In the genomic region with DNA sequence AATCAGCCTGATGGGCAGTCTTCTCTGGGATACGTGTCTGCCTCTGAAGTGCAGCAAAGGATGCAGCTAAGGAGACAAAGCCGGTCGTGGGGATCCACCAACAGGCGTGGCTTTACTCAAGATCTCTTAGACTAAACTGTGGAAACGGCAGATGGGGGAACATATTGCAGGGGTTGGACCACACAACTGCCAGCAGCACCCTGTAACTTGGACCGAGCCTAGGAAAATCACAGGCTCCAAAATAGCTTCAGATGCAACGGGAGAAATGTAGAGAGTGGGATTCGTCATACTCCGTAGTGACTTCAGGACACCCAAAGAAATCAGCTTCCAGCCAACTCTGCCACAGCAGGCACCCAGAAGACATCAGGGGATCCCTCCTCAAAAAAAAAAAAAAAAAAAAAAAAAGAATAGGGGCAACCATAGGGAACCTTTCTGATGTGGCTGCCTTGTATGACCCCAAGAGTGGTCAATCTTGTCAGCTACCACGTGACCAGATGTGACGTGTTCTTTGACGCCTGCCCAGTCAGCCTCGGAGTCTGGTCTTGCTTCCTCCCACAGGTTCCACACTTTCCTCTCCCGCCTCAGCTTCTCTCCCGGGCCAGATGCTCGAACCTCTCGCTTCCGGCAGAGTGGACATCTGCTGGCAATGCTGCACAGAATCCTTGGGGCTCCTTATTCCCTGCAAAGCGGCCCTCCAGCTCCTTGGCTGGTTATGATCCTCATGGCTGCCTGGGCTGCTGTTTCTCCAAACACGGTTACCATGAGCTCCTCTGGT, we compare ENCODE assay signal across 16 mouse cellular contexts. TPM values are rescaled to one million over a fixed set of nuclear protein-coding genes. Genes with fewer than 3 reads are reported as not detected.
DNase-seq lines count a peak whose midpoint lies in the region; ATAC-seq lines count a peak whose summit lies in the region.
"Had no signal": no experiment of that assay in that cellular context is flagged by ENCODE, and none has a peak within 500 bp of the region (broad histone marks: within the 10 kb centered on the region; RNA-seq: fewer than 3 reads in every experiment).

No protein-coding gene starts in this region.

- no peak overlapping the region for H3K4me3 ChIP-seq in kidney, embryonic 15.5 days (replicated peaks)
- H3K4me3 ChIP-seq: hindbrain, embryonic 12.5 days; intestine, embryonic 15.5 days; liver, embryonic 13.5 days; neural tube, embryonic 13.5 days had no signal

- no peak for ATAC-seq in kidney, embryonic 15.5 days (replicated peaks; ENCODE audit: low FRiP score)
- ATAC-seq: intestine, embryonic 15.5 days; lung, postnatal 0 days had no signal

- peak; percentile 54 for DNase-seq in layer of hippocampus, adult 11-12 months (ENCODE audit: low spot score)
- DNase-seq in layer of hippocampus, adult 9-10 months (ENCODE audit: low spot score), result no peak
- DNase-seq in frontal cortex, postnatal 25 days (ENCODE audit: low spot score in 2 of 2), result peak; percentile 35 to 51
- peak; percentile 40 to 86 for DNase-seq in left cerebral cortex, adult 9 months (ENCODE audit: low spot score in 2 of 2)
- DNase-seq in right cerebral cortex, postnatal 36 days (ENCODE audit: low spot score in 2 of 2), result peak; percentile 68 to 83
- DNase-seq in Muller cell, postnatal 12 days (ENCODE audit: inconsistent ontology term), result no peak
- DNase-seq: adrenal gland, adult 8-10 months; heart, adult 18-20 months; kidney, postnatal 10 days; liver, embryonic 13.5 days; thymus, postnatal 4 days had no signal

- 0 out of 2 replicates have a peak, but pooled peaks cover 3% of the 10 kb centered on the region for H3K27me3 ChIP-seq in kidney, embryonic 15.5 days
- H3K27me3 ChIP-seq: hindbrain, embryonic 12.5 days; intestine, embryonic 15.5 days; liver, embryonic 13.5 days; neural tube, embryonic 13.5 days had no signal

- H3K27ac ChIP-seq in kidney, embryonic 15.5 days, result no peak overlapping the region
- H3K27ac ChIP-seq: hindbrain, embryonic 12.5 days; intestine, embryonic 15.5 days; liver, embryonic 13.5 days; neural tube, embryonic 13.5 days had no signal

- H3K9me3 ChIP-seq in kidney, embryonic 15.5 days (replicated peaks), result no peaks in the 10 kb centered on the region
- H3K9me3 ChIP-seq: hindbrain, embryonic 12.5 days; intestine, embryonic 15.5 days; liver, embryonic 13.5 days; neural tube, embryonic 13.5 days had no signal

- peaks cover 8% of the 10 kb centered on the region for H3K4me1 ChIP-seq in kidney, embryonic 15.5 days
- H3K4me1 ChIP-seq: intestine, embryonic 15.5 days; liver, embryonic 13.5 days had no signal

- H3K36me3 ChIP-seq in kidney, embryonic 15.5 days, result no peaks in the 10 kb centered on the region
- H3K36me3 ChIP-seq: hindbrain, embryonic 12.5 days; intestine, embryonic 15.5 days; liver, embryonic 13.5 days; neural tube, embryonic 13.5 days had no signal

- WGBS in kidney, embryonic 15.5 days, result 81% methylated on average over 20 of the region's 20 CpGs

- H3K4me2 ChIP-seq in kidney, embryonic 15.5 days, result no peak overlapping the region
- H3K4me2 ChIP-seq: hindbrain, embryonic 12.5 days; intestine, embryonic 15.5 days; liver, embryonic 13.5 days; neural tube, embryonic 13.5 days had no signal

- H3K9ac ChIP-seq in kidney, embryonic 15.5 days, result no peak overlapping the region
- H3K9ac ChIP-seq: hindbrain, embryonic 12.5 days; intestine, embryonic 15.5 days; liver, embryonic 13.5 days; neural tube, embryonic 13.5 days had no signal

RNA-seq across cellular contexts. Expression of a gene that starts 24.4 kb away (rescaled TPM):
- 0.23 and 0.36 TPM in 2 replicates for polyA plus RNA-seq in kidney, embryonic 15.5 days (2015; fragmentation: Nextera tagmentation; extraction: Ambion mirVana)

Comparison
In these comparisons a context has a peak if more than half of its experiments do, and no peak if none do; other contexts are left out.
1. DNase-seq: peak in layer of hippocampus, adult 11-12 months (single experiment), frontal cortex, postnatal 25 days (2 of 2), left cerebral cortex, adult 9 months (2 of 2) and right cerebral cortex, postnatal 36 days (2 of 2); none in layer of hippocampus, adult 9-10 months (single experiment) and Muller cell, postnatal 12 days (single experiment).